Mouse (Mus musculus) ES-E14 (cell line): ENCODE results near the gene Rtp3.

Source experiments
- CHD2 ChIP-seq: IDR thresholded peaks from 2 replicates; pipeline ENCODE4 v1.6.1; 2014; ENCODE audit warnings: mild to moderate bottlenecking, low read depth, low read length, inconsistent platforms
- HCFC1 ChIP-seq: IDR thresholded peaks from 2 replicates; pipeline ENCODE4 v1.6.1; 2012; ENCODE audit warnings: low read length, inconsistent platforms, borderline replicate concordance; ENCODE audit not compliant: insufficient read depth
- ZC3H11A ChIP-seq: IDR thresholded peaks from 2 replicates; pipeline ENCODE4 v1.6.1; 2012; ENCODE audit warnings: low read depth, mild to moderate bottlenecking, inconsistent platforms, low read length, borderline replicate concordance
- ZNF384 ChIP-seq: IDR thresholded peaks from 2 replicates; pipeline ENCODE4 v1.6.1; 2012; ENCODE audit warnings: low read depth, low read length, inconsistent platforms

DNA sequence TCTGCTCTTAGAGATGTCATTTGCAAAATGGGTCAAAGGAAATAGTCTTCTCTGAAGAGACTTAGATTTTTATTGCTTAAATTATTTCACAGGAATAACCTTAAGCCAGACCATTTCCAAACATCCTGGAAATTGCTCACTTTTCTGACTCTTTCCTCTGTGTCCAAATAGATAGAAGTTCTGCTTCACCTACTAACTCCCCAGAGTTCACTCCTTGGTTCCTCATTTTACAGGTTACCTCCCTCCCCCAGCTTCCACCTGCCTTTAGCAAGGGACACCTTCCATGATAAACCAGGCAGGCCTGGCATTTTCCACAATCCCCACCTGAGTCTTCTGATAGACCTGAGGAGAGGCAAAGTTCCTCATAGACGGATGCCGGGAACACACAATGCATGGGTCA is 16.2 kb upstream of the Rtp3 start:
- TF ChIP-seq HCFC1 (no peak), CHD2 (no peak), ZNF384 (no peak), ZC3H11A (no peak)
